Mouse (Mus musculus): ENCODE measurements around the gene Cep112.
A peak's percentile ranks its signal among the peaks of the same experiment; 100 is the strongest.
"Not testable (repeated sequence)": the region's sequence is repeated elsewhere in the genome, so short reads cannot be mapped to it uniquely, and the experiment has no call there.

The Cep112 gene

GRCm38 (mm10) chr11:108809626-108810025, 384.6 kb downstream of the Cep112 start:
- no peak for DNase-seq

- DNase-seq, result no peak
These were observed 396.8 kb downstream of the Cep112 start for GRCm38 (mm10) chr11:108821771-108822170.

GRCm38 (mm10) chr11:108822257-108822656, 397.3 kb downstream of the Cep112 start:
- DNase-seq, result no peak

GRCm38 (mm10) chr11:108827321-108827720, 402.3 kb downstream of the Cep112 start:
- no peak for DNase-seq

GRCm38 (mm10) chr11:108828374-108829025, 403.5 kb downstream of the Cep112 start:
- DNase-seq, result peak; percentile 74

DNA sequence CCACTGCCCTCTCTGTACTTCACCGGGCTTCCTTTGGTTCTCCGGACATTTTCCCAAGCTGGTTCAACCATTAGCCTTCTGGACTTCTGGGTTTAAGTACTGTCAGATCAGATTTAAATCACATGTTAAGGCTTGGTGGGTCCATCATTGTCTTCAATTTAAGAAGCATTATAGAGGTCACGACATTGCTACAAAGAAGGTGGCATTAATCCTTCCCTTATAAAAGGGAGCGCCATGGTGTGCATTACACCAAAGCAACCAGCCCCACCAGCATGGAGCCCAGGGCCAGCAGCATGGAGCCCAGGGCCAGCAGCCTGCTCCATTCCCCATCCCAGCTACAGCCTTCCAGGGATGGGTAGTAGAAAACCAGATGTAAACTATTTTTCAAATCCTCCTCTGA, 411.7 kb downstream of the Cep112 start:
- DNase-seq, result peak; percentile 55

GRCm38 (mm10) chr11:108840195-108840594, 415.2 kb downstream of the Cep112 start:
- no peak for DNase-seq

- peak; percentile 40 for DNase-seq
These were observed 417.8 kb downstream of the Cep112 start for GRCm38 (mm10) chr11:108842765-108843164.

DNA sequence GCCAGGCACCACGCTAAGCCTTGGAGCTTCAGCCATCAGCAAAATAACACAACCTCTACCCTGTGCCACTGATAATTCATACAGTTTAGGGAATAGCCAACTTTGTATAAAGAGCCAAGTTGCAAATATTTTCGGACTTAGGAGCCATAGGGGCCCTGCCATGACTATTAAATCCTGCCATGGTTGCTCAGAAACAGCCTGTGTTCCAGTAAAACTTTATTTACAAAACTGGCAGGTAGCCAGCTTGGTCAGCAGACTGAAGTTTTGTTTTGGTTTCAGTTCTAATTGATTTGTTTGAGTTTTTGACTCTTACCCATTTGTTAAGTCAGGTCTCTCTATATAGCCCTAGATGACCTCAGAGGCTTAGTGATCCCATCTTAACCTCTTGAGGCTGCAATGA, 421.0 kb downstream of the Cep112 start:
- peak; percentile 63 for DNase-seq

GRCm38 (mm10) chr11:108846479-108846878, 421.5 kb downstream of the Cep112 start:
- DNase-seq, result peak; percentile 89

GRCm38 (mm10) chr11:108851771-108852170, 426.8 kb downstream of the Cep112 start:
- DNase-seq, result peak; percentile 52

DNA sequence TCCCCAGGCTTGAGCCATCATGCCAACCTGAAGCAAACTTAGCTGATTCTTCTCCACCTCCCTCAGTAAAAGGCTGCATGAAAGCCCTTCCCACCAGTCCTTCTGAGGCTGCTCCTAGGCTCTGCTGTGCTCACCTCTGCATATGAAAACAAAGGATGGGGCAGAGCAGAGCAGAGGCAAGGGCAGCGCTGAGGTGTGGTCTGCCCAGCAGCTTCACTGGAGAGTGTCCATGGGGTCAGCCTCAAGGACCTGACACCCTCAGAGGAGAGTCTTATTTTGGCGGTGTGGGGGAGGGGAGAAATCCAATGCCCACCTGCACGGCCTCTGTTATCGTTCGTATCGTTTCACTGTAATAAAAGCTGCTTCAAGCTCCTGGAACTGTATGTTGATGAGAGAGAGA, 432.3 kb downstream of the Cep112 start:
- DNase-seq, result peak; percentile 49

DNA sequence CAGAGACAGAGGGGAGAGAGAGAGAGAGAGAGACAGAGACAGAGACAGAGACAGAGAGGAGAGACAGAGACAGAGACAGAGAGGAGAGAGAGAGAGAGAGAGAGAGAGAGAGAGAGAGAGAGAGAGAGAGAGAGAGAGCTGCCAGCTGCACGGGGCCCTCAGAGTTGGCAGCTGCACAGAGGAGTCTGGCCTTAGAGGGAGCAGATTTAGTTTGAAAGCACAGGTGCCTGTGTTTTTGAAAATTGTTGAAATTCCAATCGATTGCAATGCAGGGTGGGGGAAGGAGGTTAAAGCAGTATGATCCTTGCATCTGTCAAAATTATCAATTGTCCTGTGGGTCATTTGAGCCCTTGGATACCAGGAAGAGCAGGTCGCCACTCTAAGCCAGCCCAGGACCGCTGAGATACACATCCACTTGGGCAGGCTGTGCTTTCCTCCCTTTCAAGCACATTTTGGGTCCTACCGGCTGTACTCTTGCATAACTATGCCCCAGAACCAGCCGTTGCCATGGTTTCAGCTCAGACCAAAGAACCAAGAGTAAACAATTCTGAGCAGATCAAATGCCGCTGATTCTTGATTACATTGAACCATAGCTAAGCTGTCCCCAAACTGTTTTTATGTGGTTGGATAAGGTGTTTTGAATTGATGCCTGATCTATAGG, 432.8 kb downstream of the Cep112 start:
- peak; percentile 70 for DNase-seq

- peak; percentile 43 for DNase-seq
These were observed 433.4 kb downstream of the Cep112 start for GRCm38 (mm10) chr11:108858339-108858804.

- peak; percentile 70 for DNase-seq
These were observed 433.9 kb downstream of the Cep112 start for GRCm38 (mm10) chr11:108858846-108859245.

DNA sequence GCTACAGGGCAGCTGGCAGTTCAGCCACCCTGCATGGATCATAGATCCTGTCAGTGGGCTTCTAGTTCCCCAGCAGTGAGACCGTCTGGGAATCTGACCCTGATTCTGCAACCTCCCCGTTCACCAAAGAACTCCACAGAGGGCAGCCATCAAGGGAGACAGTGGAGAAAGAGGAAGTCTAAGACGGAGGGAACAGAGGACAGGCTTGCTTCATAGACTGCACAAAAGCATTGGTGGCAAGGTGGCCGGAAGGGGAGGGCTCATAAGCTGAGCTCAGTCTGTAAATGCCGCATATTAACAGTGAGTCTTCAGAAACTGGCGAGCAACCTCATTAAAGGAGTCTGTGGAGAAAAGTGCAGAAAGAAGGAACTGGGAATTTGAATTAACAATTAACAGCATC, 437.4 kb downstream of the Cep112 start:
- DNase-seq, result no peak

DNA sequence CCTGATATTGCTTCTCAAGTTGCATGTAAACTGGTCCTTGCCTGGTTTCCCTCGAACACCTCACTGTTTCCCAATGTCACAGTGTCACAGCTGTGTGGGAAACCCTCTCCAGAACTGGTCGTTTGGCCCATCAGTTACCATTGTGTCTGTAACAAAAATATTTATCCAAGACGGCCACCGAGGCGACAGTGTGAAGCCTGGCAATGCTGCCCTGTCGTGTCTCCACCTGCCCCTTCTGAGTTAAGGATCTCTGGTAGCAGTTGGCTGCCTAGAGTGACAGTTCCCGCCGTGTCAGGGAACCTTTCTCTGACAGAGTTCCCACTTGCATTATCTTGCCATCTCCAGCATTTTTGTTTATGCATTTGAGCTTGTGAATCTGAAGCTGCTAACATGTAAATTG, 440.8 kb downstream of the Cep112 start:
- DNase-seq, result peak; percentile 74

GRCm38 (mm10) chr11:108867538-108867937, 442.5 kb downstream of the Cep112 start:
- no peak for DNase-seq

- not testable (repeated sequence) for DNase-seq
These were observed 446.3 kb downstream of the Cep112 start for GRCm38 (mm10) chr11:108871284-108871683.

DNA sequence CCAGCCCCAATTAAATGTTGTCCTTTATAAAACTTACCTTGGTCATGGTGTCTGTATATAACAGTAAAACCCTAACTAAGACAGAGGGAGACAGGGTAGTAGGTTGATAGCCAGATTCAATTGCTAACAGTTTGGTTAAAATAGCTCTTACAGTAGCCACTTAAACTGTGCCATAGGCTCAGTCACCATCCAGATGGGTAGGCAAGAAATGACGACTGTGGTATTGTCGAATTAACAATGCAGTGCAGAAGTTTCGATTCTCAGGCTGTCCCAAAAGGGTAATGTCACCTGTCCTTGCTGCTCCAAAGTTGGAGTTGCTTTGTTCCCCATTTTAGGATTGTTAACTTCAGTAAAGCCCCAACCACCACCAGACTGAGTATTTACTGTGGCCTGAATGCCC, 446.8 kb downstream of the Cep112 start:
- DNase-seq, result no peak

- no peak for DNase-seq
These were observed 451.7 kb downstream of the Cep112 start for GRCm38 (mm10) chr11:108876633-108877205.

- no peak for DNase-seq
These were observed 452.5 kb downstream of the Cep112 start for GRCm38 (mm10) chr11:108877520-108877919.

- DNase-seq, result peak; percentile 96
These were observed 455.6 kb downstream of the Cep112 start for GRCm38 (mm10) chr11:108880546-108880945.

GRCm38 (mm10) chr11:108881662-108882061, 456.7 kb downstream of the Cep112 start:
- no peak for DNase-seq

Data from heart, adult 11 months (tissue).